Mouse (Mus musculus) heart, embryonic 13.5 days (tissue): ENCODE results near the gene Psmb9. TPM values are rescaled to one million over a fixed set of nuclear protein-coding genes. Genes with fewer than 3 reads are reported as not detected.
"Not testable (repeated sequence)": the region's sequence is repeated elsewhere in the genome, so short reads cannot be mapped to it uniquely, and the experiment has no call there.

Experiments used
- ATAC-seq: fragments of 200-750 bp; cut with Nextera tagmentation; 2 replicates; pipeline ENCODE4 v1.8.0; 2017; ENCODE audit warnings: moderate TSS enrichment; ENCODE audit not compliant: insufficient number of reproducible peaks, low FRiP score, low TSS enrichment; ENCODE audit errors: extremely low read depth
- H3K27ac ChIP-seq: fragments of 300-500 bp; sonication (generic); replicated peaks from 2 replicates; pipeline ENCODE4 v1.5.1; 2015; ENCODE audit warnings: moderate library complexity, mild to moderate bottlenecking, inconsistent platforms
- H3K27me3 ChIP-seq: fragments of 300-500 bp; sonication (generic); replicated peaks from 2 replicates; pipeline ENCODE4 v1.6.1; 2015; ENCODE audit warnings: mild to moderate bottlenecking, inconsistent platforms
- H3K36me3 ChIP-seq: fragments of 300-500 bp; sonication (generic); 2 replicates; pipeline ENCODE4 v1.6.1; 2015; ENCODE audit warnings: mild to moderate bottlenecking, inconsistent platforms
- H3K4me1 ChIP-seq: fragments of 300-500 bp; sonication (generic); 2 replicates; pipeline ENCODE4 v1.6.1; 2015; ENCODE audit warnings: inconsistent platforms
- H3K4me2 ChIP-seq: fragments of 300-500 bp; sonication (generic); 2 replicates; pipeline ENCODE4 v1.6.1; 2015; ENCODE audit warnings: inconsistent platforms, mild to moderate bottlenecking, moderate library complexity
- H3K4me3 ChIP-seq: fragments of 300-500 bp; sonication (generic); 2 replicates; pipeline ENCODE4 v1.5.1; 2015; ENCODE audit warnings: moderate library complexity, mild to moderate bottlenecking, inconsistent platforms
- H3K9ac ChIP-seq: fragments of 300-500 bp; sonication (generic); 2 replicates; pipeline ENCODE4 v1.6.1; 2015; ENCODE audit warnings: inconsistent platforms, mild to moderate bottlenecking, moderate library complexity
- H3K9me3 ChIP-seq: fragments of 300-500 bp; sonication (generic); 2 replicates; pipeline ENCODE4 v1.6.1; 2016; ENCODE audit warnings: inconsistent platforms
- WGBS: fragments of 180-500 bp; shearing (Covaris S2); methylation state at CpG from one replicate; pipeline ENCODE4 v1.1.7; 2015; ENCODE audit warnings: mixed read lengths; 5-methylcytosine and 5-hydroxymethylcytosine counted together
- polyA plus RNA-seq: library from polyadenylated mRNA; unstranded; fragments of >200 nt; fragmentation: Nextera tagmentation; extraction: Ambion mirVana; gene quantifications from 2 replicates; pipeline ENCODE4 v1.2.1, GENCODE M21; 2015

Gene Psmb9
- 1.7 and 2.1 TPM in 2 replicates for polyA plus RNA-seq

- no peak within 1 kb of the TSS; the same call in 1 of the 2 replicates for H3K27ac ChIP-seq
- H3K4me3 ChIP-seq: peak within 1 kb of the TSS; percentile 60
These were observed at the start of gene Psmb9, which contains the start of gene Tap1 for GRCm38 (mm10) chr17:34187261-34187916. Psmb9 (minus strand) TSS chr17:34187764. Tap1 (plus strand) TSS chr17:34187553.

GRCm38 (mm10) chr17:34236691-34237090 is 49.1 kb upstream of the Psmb9 start:
- Histone ChIP-seq H3K9me3 (no peaks in the 10 kb centered on the region), H3K27ac (no peak overlapping the region), H3K4me1 (no peaks in the 10 kb centered on the region), H3K9ac (no peak overlapping the region), H3K4me3 (no peak overlapping the region), H3K4me2 (no peak overlapping the region), H3K36me3 (no peaks in the 10 kb centered on the region), H3K27me3 (no peaks in the 10 kb centered on the region)
- WGBS: 67% methylated on average over 5 of the region's 5 CpGs
- no peak for ATAC-seq

More at GRCm38 (mm10) chr17:34187261-34187916, at the start of gene Psmb9, which contains the start of gene Tap1:
- Histone ChIP-seq H3K27me3 (peaks cover 94% of the 10 kb centered on the region), H3K36me3 (no peaks in the 10 kb centered on the region), H3K9me3 (no peaks in the 10 kb centered on the region), H3K4me1 (peaks cover 17% of the 10 kb centered on the region), H3K9ac (peak within 1 kb of the TSS; percentile 83), H3K4me2 (peak within 1 kb of the TSS; percentile 95)
- WGBS: under 1% methylated on average over 46 of the region's 46 CpGs
- peak; percentile 78 for ATAC-seq

DNA sequence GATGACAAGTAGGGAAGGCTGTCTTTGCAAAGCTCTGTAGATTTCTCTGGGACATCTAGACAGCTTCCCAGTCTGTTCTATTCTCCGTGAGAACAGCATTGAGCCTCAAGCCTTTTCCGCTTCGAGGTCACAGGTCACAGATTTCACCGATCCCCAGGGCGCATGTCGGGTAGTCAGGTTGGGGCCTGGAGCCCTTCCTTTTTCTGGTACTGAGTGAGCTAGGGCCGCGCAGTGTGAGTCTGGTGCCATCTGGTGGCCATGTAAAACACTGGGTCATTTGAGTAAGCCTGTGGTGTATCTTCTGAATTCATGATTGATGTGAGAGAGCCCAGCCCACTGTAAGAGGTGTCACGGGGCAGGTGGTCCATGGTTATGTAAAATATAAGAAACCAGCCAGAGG is 47.4 kb upstream of the Psmb9 start:
- Histone ChIP-seq H3K9ac (no peak overlapping the region), H3K9me3 (no peaks in the 10 kb centered on the region), H3K4me3 (no peak overlapping the region), H3K4me1 (no peaks in the 10 kb centered on the region), H3K27ac (no peak overlapping the region), H3K4me2 (no peak overlapping the region), H3K36me3 (no peaks in the 10 kb centered on the region), H3K27me3 (no peaks in the 10 kb centered on the region)
- no peak for ATAC-seq
- WGBS: 54% methylated on average over 9 of the region's 9 CpGs

DNA sequence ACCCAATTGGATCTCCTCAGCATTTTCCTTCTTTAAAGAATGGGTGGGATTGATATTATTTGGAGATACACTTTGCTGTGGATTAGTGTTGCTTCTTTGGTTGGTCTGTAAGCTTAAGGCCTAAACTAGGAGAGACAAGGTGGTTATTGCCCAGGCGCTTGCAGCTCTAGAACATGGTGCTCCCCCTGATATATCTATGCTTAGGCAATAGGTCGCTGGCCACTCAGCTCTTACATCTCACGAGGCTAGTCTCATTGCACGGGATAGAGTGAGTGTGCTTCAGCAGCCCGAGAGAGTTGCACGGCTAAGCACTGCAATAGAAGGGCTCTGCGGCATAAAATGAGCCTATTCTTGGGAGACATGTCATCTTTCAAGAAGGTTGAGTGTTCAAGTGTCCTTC is 44.5 kb upstream of the Psmb9 start:
- ATAC-seq, H3K36me3 ChIP-seq, H3K4me3 ChIP-seq, H3K9me3 ChIP-seq, H3K9ac ChIP-seq, H3K4me1 ChIP-seq, H3K4me2 ChIP-seq, H3K27me3 ChIP-seq, H3K27ac ChIP-seq: not testable (repeated sequence)
- 81% methylated on average over 5 of the region's 7 CpGs for WGBS

DNA sequence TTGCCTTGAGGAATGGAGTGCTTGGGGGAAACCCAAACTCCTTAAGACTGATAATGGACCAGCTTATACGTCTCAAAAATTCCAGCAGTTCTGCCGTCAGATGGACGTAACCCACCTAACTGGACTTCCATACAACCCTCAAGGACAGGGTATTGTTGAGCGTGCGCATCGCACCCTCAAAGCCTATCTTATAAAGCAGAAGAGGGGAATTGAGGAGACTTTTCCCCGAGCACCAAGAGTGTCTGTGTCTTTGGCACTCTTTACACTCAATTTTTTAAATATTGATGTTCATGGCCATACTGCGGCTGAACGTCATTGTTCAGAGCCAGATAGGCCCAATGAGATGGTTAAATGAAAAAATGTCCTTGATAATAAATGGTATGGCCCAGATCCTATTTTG is 43.4 kb upstream of the Psmb9 start:
- not testable (repeated sequence) for H3K9me3 ChIP-seq, H3K27me3 ChIP-seq, H3K4me2 ChIP-seq, H3K36me3 ChIP-seq, H3K27ac ChIP-seq, H3K9ac ChIP-seq, H3K4me1 ChIP-seq, ATAC-seq, H3K4me3 ChIP-seq
- 88% methylated on average over 9 of the region's 9 CpGs for WGBS

DNA sequence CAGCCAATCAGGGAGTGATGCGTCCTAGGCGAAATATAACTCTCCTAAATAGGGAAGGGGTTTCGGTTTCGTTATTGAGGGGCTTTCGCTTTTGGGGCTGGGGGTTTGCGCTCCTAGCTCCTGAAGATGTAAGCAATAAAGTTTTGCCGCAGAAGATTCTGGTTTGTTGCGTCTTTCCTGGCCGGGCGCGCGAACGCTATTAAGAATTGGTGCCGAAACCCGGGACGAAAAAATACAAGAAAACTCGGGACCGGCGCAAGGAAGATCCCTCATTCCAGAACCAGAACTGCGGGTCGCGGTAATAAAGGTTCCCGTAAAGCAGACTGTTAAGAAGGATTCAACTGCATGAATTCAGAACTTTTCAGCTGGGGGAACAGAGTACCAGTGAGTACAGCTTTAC is 38.3 kb upstream of the Psmb9 start:
- peaks cover 16% of the 10 kb centered on the region; the same call in 1 of the 2 replicates for H3K9me3 ChIP-seq
- not testable (repeated sequence) for H3K27me3 ChIP-seq, H3K4me3 ChIP-seq, H3K27ac ChIP-seq, H3K4me1 ChIP-seq, H3K4me2 ChIP-seq, H3K36me3 ChIP-seq, H3K9ac ChIP-seq, ATAC-seq
- WGBS: 95% methylated on average over 14 of the region's 23 CpGs

GRCm38 (mm10) chr17:34225426-34225825 is 37.9 kb upstream of the Psmb9 start:
- Histone ChIP-seq H3K4me2 (no peak overlapping the region), H3K36me3 (no peaks in the 10 kb centered on the region), H3K27ac (no peak overlapping the region), H3K9me3 (peaks cover 16% of the 10 kb centered on the region; the same call in 1 of the 2 replicates), H3K9ac (no peak overlapping the region), H3K4me1 (no peaks in the 10 kb centered on the region), H3K27me3 (no peaks in the 10 kb centered on the region), H3K4me3 (no peak overlapping the region)
- WGBS: 85% methylated on average over 8 of the region's 8 CpGs
- ATAC-seq: no peak

DNA sequence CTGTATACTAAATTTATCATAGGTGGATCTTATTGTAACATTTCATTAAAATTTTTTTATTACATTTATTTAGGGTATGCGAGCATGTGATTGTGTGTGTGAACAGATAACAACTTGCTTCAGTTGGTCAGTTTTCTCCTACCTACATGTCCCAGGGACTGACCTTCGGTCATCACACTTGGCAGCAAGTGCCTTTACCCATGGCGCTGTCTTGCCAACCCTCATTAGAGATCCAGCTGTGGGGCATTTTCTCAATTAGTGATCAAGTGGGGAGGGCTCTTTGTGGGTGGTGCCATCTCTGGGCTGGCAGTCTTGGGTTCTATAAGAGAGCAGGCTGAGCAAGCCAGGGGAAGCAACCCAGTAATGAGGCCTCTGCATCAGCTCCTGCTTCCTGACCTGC is 37.3 kb upstream of the Psmb9 start:
- no peaks in the 10 kb centered on the region for H3K4me1 ChIP-seq
- 86% methylated on average over 3 of the region's 3 CpGs for WGBS
- no peak overlapping the region for H3K4me3 ChIP-seq
- peaks cover 16% of the 10 kb centered on the region; the same call in 1 of the 2 replicates for H3K9me3 ChIP-seq
- no peak overlapping the region for H3K9ac ChIP-seq
- no peaks in the 10 kb centered on the region for H3K27me3 ChIP-seq
- H3K4me2 ChIP-seq: no peak overlapping the region
- no peaks in the 10 kb centered on the region for H3K36me3 ChIP-seq
- H3K27ac ChIP-seq: no peak overlapping the region
- no peak for ATAC-seq

DNA sequence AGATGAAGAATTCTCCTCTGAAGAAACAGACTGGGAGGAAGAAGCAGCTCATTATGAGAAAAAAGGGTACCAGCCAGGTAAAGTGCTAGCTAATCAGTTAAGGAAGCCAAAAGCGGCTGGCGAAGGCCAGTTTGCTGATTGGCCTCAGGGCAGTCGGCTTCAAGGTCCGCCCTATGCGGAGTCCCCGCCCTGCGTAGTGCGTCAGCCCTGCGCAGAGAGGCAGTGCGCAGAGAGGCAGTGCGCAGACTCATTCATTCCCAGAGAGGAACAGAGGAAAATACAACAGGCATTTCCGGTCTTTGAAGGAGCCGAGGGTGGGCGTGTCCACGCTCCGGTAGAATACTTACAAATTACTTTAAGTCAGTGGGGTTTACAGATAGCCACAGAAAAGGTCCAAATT is 32.8 kb upstream of the Psmb9 start:
- H3K9ac ChIP-seq, ATAC-seq, H3K4me3 ChIP-seq, H3K4me2 ChIP-seq, H3K4me1 ChIP-seq, H3K36me3 ChIP-seq, H3K27ac ChIP-seq: not testable (repeated sequence)
- WGBS: 85% methylated on average over 7 of the region's 16 CpGs
- Histone ChIP-seq H3K27me3 (peaks cover 15% of the 10 kb centered on the region), H3K9me3 (peaks cover 20% of the 10 kb centered on the region; the same call in 1 of the 2 replicates)

GRCm38 (mm10) chr17:34219801-34220200 is 32.2 kb upstream of the Psmb9 start:
- not testable (repeated sequence) for H3K36me3 ChIP-seq, H3K9ac ChIP-seq, H3K4me1 ChIP-seq, ATAC-seq, H3K27ac ChIP-seq, H3K4me3 ChIP-seq, H3K4me2 ChIP-seq
- H3K9me3 ChIP-seq: peaks cover 14% of the 10 kb centered on the region; the same call in 1 of the 2 replicates
- 74% methylated on average over 3 of the region's 7 CpGs for WGBS
- peaks cover 20% of the 10 kb centered on the region for H3K27me3 ChIP-seq

GRCm38 (mm10) chr17:34219096-34219495 is 31.5 kb upstream of the Psmb9 start:
- not testable (repeated sequence) for H3K27ac ChIP-seq, H3K9me3 ChIP-seq, H3K36me3 ChIP-seq, H3K9ac ChIP-seq, ATAC-seq, H3K4me2 ChIP-seq, H3K4me1 ChIP-seq, H3K4me3 ChIP-seq
- H3K27me3 ChIP-seq: peaks cover 27% of the 10 kb centered on the region
- whole genome bisulfite sequencing: 85% methylated on average over 7 of the region's 11 CpGs

DNA sequence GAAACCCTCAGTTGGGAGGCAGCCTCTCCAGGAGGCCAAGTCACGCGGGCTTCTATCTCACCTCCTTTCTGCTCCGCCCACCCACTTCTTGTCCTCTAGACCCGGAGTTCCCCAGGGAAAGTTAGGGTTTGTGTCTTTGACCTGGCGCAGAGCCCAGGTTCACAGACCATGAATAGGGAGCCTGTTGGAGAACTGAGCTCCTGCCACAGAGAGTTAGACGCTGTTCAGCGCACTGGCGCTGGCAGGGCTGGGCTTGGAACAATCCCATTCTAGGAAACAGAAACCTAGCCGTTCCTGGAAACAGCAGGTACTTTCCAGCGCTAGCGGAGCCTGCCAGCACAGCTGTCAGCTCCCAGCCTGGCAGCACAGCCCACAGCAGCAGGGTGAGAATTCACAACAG is 31.1 kb upstream of the Psmb9 start:
- H3K4me2 ChIP-seq: no peak overlapping the region
- H3K4me1 ChIP-seq: no peaks in the 10 kb centered on the region
- no peak overlapping the region for H3K27ac ChIP-seq
- peaks cover 5% of the 10 kb centered on the region; the same call in 1 of the 2 replicates for H3K9me3 ChIP-seq
- no peak overlapping the region for H3K4me3 ChIP-seq
- no peak for ATAC-seq
- H3K9ac ChIP-seq: no peak overlapping the region
- WGBS: 80% methylated on average over 11 of the region's 11 CpGs
- no peaks in the 10 kb centered on the region for H3K36me3 ChIP-seq
- H3K27me3 ChIP-seq: peaks cover 31% of the 10 kb centered on the region
